Mouse (Mus musculus) adrenal gland, adult (tissue): ENCODE measurements around the gene Mettl23.

Experiments
- DNase-seq, 2 experiments: peaks; one replicate each; pipeline ENCODE4 v3.0.0; 2022 to 2023; ENCODE audit warnings: low spot score in 1 of 2; ENCODE audit not compliant: inconsistent age in 2 of 2

The Mettl23 gene

DNA sequence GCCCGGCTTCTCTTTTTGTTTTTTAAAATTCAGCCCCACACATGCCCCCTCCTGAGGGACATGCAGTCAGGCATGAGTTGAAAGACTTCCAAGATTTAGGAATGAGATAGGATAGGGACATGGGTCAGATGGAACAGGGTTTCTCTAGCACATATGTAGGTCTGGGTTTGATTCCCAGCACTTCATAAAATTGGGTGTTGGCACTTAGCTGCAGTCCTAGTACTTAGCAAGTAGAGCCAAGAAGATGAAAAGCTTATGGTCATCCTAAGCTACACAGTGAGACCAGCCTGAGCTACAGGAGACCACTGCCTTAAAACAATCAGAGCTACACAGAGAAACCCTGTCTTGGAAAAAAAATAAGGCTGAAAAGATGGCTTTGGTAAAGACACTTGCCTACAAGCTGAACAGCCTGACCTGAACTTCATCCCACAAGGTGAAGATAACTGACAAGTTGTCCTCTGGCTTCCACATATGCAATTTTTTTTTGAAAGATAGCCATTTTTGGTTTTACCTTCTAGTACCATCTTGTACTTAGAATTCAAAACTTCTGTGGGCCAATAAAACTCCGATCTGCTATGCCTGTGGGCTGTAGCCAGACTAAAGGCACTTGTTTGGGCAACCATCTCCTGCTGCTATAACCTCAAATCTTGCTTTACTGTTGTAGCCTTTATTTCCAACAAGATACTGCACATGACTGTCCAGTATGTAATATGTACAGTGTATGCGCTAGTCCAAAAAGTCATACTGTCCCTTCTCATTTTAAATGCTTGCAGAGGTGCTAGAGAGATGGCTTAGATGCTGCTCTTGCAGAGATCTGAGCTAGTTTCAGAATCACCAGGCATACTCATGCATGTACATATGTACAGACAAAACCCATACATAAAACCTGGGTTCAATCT, 4.4 kb downstream of the Mettl23 start:
- peak in 1 of 2 experiments; percentile 29 for DNase-seq

DNA sequence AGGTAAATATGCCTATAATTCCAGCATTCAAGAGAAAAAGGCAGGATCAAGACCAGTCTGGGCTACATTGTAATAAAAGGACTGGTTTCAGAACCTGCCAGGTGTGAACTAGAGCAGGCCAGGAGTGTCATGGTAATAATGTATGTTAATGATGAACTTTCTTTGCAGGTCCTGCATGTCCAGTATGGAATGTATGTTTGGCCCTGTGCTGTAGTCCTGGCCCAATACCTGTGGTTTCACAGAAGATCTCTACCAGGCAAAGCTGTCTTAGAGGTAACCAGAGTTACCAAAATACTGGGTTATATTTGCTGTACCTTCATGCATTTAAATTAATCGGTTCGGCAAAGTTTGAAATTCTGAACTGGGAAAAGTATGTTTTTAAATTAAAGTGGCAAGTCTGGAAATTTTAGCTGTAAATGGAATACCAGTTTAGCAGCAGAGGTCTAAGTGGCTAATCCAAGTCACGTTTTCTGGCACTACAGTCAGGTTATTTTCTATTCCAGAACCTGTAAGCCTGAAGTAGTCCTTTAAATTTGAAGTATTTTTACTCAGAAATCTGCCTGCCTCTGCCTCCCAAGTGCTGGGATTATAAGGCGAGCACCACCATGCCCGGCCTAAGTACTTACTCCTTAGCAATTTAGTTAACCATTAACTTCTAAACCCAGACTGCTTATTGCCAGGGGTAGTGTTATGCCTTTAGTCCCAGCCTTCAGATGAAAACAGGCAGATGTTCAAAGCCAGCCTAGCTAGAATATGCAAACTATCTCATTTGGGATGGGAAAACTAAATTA, 5.2 kb downstream of the Mettl23 start:
- DNase-seq, result no peak

DNA sequence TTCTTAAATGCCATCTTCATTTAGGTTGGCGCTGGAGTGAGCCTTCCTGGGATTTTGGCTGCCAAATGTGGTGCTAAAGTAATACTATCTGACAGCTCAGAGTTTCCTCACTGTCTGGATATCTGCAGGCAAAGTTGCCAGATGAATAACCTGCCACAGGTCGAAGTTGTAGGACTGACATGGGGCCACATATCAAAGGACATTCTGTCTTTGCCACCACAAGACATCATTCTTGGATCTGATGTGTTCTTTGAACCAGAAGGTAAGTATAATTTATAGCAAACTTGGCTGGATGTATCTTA, 5.8 kb downstream of the Mettl23 start:
- peak in 1 of 2 experiments; percentile 41 for DNase-seq

DNA sequence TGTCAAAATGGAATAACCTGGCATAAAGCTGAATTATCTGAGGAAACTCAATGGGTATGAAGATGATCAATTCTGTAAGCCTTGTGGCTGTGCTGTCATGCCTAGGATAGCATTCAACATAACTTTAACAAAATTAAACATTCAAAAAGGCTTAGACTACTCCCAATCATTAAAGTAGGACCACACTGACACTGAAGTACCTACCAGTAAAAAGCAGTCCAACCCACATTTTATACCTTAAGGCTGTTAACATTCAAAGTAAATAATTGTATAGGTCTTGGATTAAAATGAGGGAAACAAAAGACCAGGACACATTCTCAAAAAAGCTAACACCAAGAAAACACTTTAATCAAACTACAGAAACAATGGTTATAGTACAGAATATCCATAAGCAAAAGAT, 6.5 kb downstream of the Mettl23 start:
- no peak for DNase-seq

DNA sequence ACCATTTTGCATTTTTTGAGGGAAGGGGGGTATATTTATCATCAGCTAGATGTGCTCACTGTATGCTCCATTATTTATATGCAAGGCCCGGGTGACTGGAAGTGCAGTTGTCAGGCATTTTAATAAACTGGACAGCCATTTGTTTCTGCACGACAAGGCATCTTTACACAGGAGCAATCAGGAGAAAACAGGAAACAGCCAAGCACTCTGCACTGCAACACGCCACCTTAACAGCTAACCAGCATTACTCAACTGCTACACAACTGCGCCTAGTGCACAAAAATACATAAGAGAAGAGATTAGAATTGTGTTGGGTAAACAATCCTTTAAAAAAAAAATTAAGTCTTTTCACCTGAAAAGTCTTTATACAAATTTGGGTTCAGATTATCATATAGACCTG, 7.0 kb downstream of the Mettl23 start:
- peak in 1 of 2 experiments; percentile 32 for DNase-seq

DNA sequence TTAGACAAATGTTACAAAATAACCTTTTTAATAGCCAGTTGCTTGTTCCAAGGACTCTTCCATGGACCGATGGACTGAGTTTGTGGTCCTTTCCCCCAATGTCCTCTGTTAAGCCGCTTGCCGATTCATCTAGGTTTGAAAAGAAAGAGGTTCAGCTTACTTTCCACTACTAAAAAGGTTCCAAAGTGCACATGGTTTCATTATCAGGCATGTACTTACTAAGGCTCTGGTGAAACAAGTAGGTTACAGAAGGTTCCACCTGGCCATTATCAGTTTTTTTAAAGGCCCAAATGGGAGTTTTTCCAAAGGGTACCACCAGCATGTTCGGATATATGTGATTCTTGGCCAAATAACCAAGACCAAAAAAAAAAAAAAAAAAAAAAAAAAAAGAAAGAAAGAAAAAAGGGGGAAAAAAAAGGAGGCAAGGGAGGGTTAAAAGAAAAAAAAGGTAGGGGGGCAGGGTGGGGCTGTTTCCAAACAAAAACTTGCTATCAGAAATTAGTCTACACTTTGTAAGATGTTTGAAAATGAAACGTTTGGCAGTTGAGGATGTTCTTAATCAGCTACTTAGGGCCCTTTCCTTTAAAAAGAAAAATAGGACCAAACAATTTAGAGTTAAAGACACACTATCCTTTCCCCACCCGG, 7.9 kb downstream of the Mettl23 start:
- peak in 1 of 2 experiments; percentile 46 for DNase-seq

DNA sequence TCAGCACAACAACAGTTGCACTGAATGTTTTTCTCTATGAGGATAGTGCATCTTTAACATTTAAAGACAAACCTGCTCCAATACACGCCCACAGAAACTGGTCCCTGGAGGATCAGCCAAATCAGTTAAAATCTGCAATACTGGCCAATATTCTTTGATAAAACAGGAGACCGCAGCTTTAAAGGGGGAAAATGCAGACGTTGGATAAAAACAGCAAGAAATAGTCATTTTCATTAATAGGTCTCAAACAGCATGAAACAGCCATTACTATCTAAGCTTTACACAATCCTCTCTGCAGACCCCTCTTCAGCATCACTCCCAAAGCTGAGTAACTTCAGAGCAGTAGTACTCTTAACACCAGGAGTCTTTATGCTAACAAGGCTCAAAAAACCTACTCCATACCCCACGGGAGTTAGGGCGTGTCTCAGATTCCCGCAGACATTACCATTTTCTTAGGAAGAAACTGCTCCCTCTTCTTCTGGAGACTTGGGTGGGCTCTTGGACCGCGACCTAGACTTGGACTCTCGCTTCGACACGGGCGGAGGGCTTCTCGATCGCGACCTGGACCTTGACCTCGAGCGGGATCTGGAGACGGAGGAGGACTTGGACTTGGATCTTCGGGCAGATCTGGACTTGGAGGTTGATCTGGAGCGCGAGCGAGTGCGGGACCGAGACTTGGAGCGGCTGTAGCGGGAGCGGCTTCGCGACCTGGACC, 8.7 kb downstream of the Mettl23 start:
- peak in 1 of 2 experiments; percentile 63 for DNase-seq

DNA sequence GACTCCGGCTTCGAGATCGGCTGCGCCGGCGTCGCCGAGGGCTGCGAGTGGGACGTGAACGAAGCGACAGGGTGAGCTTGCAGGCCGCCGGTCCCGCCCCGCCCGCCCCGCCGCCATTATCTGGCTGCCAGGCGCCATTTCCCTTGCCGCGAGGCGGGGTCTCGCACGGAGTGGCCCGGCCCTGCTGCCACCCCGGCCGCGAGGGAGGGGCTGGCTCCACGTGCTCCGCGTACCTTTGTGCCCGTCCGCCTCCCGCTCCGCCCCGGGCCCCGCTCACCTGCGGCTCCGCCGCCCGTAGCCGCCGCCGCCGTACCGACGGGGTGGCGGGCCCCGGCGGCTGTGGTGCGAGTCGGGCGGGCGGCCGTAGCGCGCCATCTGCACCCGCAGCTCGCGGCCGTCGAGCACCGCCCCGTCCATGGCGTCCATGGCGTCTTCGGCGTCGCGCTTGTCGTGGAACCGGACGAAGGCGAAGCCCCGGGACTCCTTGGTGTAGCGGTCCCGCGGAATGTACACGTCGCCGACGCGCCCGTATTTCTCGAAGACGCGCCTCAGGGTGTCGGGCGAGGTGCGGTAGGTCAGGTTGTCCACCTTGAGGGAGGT, 9.3 kb downstream of the Mettl23 start, which contains the start of gene Mfsd11:
Gene Mfsd11 (plus strand): TSS at position 150 of the 600 bp plus-strand sequence.
- peak; percentile 89 to 94 for DNase-seq

DNA sequence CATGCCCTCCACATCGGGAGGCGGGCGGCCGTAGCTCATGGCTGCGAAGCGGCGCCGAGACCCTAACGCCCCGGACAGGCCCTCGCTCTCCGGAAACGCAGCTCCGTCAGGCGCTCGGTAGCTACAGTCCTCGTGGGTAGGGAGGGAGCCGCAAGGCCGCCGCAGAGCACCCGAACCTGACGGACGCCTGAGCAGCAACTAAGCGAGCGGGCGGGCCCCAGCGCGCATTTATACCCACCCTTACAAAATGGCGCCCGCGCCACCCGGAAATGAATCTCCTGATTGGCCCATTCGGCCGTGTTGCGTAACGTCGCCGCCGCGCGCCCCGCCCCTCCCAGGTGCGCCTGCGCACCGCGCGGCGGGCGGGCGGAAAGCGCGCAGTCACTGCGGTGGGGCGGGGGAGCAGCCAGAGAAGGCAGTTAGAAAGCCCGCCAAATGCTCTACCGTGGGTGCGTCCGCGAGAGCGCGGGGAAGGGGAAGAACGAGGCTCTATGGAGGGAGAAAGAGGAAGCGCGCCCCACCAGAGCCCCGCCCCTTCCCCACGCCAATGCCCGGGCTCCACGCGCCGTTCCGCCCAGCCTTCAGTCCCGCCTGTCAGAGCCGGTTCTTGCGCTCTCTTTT, 9.9 kb downstream of the Mettl23 start, which contains the start of gene Srsf2:
Gene Srsf2 (minus strand): TSS at position 204 of the 621 bp plus-strand sequence.
- DNase-seq, result peak; percentile 97 to 99

DNA sequence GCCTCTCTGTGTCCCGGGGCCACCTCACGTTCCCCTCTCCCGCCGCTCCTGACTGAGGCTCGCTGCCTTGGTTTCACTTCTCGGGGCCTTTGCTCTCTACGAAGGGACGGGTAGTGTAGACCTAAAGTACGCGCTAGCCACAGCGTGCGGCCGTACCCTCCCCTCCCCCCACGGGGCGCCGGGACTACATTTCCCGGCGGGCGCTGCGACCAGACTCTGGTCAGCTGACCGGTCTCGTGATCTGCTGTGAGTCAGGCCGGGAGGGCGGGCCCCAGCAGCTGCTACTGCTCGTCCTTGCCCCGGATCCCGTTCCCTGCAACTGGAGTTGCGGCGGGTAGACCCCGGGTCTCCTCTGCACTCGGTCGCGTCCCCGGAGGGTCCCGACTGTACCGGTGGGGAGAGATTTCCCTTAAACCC, 10.4 kb downstream of the Mettl23 start:
- DNase-seq, result peak; percentile 98 to 100

DNA sequence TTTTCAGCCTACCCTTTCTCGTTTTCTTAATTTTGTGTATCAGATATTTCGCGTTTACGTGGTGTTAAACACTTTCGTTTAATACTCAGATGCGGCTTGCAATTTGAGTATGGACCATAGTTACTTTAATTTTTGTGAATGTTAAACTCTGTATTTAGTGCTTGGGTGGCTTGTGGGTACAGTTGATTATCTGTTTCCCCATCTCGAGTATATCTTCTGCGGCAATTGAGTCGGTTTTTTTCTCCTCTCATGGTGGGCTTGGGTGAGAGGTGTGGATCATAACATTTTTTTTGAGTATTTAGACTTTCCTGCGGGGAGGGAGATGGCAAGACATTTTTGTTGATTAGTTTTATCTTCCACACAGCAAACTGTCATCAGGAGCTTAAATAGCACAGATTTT, 11.2 kb downstream of the Mettl23 start:
- DNase-seq, result no peak

DNA sequence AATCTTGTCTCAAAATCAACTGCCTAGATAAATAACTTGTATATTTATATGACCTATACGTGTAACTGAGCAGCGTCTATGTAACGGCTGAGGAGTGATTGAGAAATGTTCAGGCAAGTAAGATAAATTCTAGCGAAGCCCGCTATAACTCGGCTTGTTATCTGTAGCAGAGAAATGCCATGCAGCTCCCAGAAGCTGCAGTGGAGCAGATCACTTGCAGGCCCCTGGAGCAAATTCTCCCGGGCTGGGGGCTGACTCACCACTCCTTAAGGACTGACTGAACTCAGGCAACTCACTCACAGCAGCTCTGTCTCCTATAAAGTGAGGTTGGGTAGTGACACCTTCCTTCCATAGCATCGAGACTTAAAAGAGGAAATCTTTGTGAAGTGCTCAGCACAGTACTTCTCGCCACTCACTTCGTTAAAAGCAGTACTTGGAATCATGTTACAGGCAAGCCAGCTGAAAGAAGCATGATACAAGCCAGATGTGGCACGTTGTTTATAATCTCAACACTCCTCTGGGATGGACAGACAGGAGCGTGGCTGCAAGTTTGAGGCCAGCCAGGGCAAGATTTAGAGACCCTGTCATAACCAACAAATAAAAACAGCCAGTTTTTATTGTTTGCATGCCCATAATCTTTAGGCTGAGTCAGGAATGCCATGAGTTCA, 14.2 kb downstream of the Mettl23 start:
- no peak for DNase-seq

DNA sequence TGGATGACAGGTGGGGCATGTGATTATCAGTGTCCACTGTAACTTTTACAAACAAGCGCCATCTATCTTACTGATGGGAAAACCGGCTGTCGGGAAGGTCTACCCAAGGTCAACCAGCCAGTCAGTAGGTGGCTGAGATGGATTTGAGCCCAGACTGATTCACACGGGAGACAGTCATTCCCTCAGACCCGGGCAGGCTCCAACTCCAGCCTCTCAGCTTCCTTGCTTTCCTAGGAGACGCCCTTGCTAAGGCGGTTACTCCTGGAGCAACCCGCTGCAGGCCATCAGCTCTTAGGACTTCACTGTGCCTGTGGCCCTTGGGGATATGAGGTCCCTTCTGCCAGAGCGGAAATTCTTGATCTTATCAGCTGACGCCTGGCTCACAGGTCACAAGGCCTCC, 21.4 kb downstream of the Mettl23 start:
- DNase-seq, result peak; percentile 41 to 67

DNA sequence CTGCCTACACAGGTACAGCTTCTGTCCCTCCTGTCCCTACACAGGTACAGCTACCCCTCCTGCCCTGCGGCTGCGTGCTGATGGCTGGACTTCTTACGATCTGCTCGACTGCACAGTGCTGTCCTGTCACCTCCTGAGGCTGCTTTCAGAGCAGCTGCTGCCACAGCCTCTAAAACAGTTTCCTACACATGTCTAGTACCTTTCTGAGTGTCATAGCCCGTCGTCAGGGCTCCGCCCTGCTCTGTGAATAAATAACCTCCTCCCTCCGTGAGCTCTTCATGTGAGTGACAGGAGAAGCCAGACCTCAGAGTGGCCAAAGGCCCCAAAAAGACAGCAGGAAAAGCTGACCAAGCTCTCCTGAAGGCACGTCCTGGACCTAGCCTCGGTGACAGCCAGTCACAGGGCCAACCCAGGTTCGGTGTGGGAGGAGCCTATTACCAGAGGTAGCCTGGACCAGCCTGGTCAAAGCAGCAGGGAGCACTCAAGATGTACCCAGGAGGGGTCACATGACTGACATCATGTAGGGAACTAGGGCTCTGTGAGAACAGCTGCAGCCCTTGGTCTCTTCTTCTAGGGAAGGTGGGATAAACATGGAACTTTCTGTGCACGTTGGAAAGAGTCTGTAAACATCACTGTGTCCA, 23.0 kb downstream of the Mettl23 start:
- no peak for DNase-seq

DNA sequence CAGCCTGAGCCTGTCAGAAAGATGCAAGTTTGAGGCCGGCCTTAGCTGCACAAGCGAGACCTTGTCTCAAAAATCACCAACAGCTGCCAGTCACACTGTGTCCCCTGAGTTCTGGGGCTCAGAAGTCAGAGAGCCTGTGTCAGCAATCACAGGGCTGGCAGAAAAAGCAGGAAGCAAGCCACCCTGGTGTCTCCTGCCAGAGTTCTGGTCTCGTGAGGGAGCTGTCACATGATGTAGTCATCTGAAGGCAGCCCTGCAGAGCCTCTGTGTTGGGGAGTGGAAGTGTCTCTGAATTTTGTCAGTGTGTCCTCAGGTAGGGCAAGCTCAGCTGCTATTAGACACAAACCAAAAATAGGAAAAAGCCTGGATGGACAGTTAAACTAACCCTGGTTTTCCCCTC, 25.1 kb downstream of the Mettl23 start:
- DNase-seq, result peak; percentile 25 to 63

DNA sequence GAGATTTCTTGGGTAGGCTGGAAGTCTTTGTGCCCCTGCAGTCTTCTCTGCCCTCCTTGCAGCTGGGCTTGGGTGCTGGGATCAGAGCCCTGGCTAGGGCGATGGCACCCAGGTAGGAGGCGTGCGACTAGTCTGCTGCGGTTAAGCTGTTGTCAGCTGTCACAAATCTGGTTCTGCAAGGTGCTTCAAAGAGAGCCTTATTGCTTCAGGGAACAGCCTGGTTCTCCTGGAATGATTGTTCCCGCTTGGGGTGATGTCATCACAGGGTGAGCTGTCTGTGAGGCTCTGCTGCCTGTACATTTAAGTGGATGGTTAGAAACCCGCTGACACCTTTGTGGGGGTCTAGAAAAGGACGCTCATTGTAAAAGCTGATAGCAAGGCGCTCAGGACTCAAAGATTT, 26.1 kb downstream of the Mettl23 start:
- no peak for DNase-seq

DNA sequence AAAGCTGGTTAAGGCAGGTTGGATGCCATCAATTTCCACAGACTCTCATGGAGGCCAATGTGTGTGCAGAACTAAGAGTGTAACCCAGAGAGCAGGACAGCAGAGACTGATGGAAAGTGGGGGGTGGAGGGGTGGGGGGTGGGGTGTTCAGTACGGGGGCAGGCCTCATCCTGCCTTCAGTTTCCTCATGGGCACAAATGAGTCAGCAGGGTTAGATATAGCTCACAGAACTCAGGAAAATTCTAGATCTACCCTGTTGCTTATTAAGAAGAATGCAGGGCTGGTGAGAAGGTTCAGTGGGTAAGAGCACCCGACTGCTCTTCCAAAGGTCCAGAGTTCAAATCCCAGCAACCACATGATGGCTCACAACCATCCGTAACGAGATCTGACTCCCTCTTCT, 26.6 kb downstream of the Mettl23 start:
- DNase-seq, result no peak

DNA sequence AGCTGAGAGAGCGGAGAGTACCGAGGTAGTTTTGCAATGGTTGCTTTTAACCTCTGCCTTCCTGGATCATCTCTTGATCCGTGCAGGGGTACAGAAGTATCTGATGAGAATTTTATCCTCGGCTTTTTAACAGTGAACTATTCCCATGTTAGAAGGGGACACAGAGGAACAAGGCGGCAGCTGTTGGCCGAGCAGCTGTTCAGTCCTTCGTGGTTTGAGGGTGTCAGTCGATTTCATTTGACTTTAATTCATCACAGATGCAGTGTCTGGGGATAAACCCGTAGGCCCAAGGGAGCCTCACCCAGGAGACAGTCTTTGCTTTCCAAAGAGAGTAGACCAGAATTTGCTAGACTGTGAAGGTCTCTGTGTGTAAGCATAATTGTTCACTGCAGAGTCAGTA, 28.5 kb downstream of the Mettl23 start:
- no peak for DNase-seq

DNA sequence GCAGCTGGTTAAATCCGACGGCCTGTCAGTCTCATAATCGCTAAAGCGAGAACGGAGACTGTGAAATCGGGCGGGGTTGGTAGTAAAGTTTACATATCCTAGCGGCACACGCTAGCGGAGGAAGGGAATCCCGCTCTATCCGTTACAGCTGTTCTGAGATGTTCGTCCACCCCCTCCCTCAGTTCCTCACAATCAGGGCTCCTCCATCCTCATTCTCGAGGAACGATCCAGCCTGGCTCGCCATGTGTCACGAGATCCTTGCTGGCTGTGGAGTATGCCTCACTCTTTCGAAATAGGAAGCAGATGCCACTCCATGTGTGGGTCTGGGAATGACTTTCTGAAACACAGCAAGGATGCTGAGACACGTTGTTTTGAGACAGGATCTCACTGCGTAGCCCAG, 30.9 kb downstream of the Mettl23 start:
- DNase-seq, result no peak
